Mouse (Mus musculus): ENCODE data around the gene Gpm6b. TPM values are rescaled to one million over a fixed set of nuclear protein-coding genes. Genes with fewer than 3 reads are reported as not detected.

The Gpm6b gene
- polyA plus RNA-seq (2015; fragmentation: Nextera tagmentation; extraction: Ambion mirVana) = 18.4 and 26.1 TPM in 2 replicates

DNA sequence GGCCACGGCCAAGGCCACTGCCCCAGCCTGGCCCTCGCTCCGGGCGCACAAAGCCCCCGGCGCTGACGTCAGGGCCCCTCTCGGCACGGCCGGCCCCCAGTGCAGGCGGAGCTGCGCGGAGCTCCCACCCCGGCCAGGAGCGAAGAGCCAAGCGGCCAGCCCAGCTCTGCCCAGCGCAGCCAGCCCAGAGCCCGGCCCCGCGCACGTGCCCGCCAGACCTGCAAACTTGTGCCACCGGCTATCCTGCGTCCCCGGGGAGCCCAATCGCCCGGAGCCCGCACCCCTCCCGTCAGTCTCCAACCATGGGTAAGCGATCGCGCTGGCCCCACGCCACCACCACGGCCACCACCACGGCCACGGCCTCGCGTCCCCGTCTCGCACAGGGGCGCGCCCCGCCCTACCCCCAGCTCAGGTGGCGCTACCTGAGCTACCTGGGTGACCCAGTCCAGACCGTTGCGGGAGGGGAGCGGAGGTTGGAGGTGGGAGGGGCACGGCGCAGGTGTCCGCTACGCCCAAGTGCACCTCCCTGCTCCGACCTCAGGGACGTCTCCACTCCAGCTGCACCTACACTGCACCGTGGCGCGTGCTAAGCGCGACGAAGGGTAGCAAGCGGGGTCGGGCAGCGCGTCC lies at the start of gene Gpm6b:
Gene Gpm6b (plus strand): TSS at position 81 of the 630 bp plus-strand sequence.

Other genes starting within 250 kb of the Gpm6b start
- 7.9 and 12.1 TPM in 2 replicates for gene Gemin8, start 68.5 kb upstream of the Gpm6b start, polyA plus RNA-seq (2015; fragmentation: Nextera tagmentation; extraction: Ambion mirVana)
- 50.8 and 62.0 TPM in 2 replicates for gene Trappc2, start 201.7 kb downstream of the Gpm6b start, polyA plus RNA-seq (2015; fragmentation: Nextera tagmentation; extraction: Ambion mirVana)
- 4.7 and 5.6 TPM in 2 replicates for gene Ofd1, start 201.8 kb downstream of the Gpm6b start, polyA plus RNA-seq (2015; fragmentation: Nextera tagmentation; extraction: Ambion mirVana)
- gene Rab9, start 241.0 kb downstream of the Gpm6b start, polyA plus RNA-seq (2015; fragmentation: Nextera tagmentation; extraction: Ambion mirVana) = 69.4 and 72.1 TPM in 2 replicates

Measured in adrenal gland, postnatal 0 days (tissue).